Mouse (Mus musculus): Measurements from ENCODE around the gene Decr2.
"Not testable (repeated sequence)": the region's sequence is repeated elsewhere in the genome, so short reads cannot be mapped to it uniquely, and the experiment has no call there.

The Decr2 gene

DNA sequence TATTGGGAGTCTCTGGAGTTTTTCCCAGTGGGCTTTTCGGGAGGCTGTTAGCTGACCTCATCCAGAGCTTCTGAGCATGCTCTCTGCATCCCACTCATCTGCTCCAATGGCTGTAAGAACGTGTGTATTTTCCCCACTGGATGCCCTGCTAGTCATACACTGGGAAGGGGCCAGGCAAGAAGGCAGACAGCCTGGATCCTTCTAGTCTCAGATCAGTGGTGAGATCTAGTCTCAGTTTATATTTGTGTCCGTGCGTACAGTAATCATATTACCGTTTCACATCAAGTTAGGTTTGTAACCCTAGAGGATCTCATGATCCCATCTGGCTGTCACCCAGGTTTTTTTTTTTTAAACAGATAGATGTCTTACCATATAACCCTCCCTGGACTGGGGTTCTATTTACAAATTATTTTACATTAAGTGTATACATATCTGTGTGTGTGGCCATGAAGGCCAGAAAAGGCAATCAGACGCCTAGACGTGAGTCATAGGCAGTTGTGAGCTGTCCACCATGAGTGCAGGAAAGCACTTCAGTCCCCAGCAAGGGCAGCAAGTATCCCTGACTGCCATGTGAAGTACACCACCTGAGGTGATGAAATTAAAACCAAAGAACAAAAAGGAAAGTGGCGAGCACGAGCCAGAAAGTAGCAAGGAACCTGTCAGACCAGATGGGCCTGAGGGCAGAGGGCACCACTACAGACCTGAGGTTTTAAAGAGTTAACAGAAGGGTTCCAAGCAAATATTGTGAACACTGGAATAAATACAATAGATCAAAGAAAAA lies 32.2 kb downstream of the Decr2 start:
- DNase-seq, result no peak

DNA sequence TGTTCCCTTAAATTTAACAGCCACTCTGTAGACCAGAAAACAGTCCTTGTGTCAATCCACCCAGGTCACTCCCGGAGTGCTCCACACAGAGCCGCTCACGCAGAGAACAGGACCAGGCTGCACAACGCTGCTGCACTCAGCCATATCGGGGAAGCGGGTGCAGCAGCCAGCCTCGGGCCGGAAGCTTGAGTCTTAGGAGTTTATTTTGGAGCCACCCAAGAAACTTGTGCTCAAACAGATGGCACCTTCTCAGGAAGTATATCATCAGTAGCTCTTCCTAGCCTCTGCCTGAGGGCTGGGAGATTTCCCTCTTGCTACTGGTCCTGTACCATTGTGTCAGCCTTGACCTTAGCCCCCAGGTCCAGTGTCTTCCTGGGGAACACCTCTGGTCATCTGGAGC lies 32.9 kb downstream of the Decr2 start:
- no peak for DNase-seq

DNA sequence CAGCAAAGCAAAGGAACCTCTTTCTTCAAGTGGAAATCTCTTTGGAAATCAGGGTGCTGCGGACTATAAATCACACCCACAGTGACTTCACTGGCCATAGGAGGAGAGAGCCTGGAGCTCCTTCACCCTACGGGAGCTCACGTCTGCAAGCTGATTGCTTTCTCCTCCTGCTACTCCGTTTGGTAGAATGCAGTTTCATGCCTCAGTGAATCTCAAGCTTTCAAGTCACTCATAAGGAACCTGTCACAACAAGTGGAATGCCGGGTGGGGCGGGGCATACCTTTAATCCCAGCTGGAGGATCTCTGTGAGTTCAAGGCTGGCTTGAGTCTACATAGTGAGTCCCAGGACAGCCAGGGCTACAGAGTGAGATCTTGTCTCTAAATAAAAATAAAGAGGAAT lies 35.0 kb downstream of the Decr2 start:
- no peak for DNase-seq

DNA sequence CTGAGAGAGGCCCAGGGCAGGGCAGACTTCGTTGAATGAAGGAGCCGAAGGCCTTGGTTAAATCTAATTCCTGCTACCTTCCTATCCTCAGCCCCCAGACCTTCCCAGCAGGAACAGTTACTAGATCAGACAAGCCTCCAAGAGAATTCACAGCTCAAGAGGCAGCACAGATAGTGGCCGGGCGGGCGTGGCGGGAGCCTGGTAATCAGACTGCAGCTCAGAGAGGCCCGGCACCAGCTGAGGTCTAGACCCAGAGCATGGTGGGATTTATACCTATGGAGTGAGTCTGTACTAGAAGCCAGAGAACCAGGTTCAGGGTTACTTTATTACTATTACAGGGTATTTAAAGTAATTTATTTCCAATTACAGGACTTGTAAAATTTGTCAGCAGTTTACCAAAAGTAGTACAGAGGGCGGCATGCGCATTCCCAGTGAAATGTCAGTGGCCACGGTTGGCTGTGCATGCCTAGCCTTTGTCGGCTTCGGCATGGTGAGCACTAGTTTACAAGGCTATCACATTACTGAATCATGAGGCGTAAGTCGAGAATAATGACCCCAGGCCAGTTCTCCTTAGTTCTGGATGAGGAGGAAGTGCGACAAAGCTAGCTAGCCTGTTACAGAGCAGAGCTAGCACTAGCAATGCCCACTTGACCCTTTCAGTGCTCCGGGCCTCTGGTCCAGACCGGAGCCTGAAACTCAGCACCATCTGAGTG lies 35.8 kb downstream of the Decr2 start:
- DNase-seq, result peak; percentile 39

DNA sequence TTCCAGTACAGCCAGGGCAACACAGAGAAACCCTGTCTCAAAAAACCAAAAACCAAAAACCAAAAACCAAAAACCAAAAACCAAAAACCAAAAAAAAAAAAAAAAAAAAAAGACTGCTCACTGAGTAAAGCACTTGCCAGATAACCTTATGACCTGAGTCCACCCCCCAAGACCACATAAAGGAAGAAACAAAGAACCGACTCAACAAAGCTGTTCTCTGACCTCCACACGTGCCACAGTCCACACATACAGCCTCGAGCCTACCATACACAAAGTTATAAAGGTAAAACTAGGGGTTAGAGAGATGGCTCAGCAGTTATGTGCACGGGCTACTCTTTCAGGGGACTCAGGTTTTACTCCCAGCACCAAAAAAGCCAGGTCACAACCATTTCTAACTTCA lies 37.4 kb downstream of the Decr2 start:
- no peak for DNase-seq

DNA sequence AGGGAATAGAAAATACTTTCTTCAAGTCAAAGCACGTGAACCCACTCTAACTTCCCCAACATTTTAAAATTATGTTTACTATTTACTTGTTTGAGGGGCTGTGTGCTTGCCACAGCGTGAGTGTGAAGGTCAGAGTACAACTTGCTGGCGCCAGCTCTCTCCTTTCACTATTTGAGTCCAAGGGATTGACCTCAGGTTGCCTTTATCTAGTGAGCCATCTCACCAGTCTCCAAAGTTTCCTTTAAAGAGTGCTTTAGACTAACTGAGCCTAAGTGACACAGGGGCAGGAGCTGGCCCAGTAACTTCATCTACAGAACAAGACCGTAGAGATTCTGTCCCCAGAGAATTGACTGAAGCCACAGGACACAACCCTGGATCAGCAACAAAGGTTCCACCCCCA lies 38.1 kb downstream of the Decr2 start:
- DNase-seq, result no peak

DNA sequence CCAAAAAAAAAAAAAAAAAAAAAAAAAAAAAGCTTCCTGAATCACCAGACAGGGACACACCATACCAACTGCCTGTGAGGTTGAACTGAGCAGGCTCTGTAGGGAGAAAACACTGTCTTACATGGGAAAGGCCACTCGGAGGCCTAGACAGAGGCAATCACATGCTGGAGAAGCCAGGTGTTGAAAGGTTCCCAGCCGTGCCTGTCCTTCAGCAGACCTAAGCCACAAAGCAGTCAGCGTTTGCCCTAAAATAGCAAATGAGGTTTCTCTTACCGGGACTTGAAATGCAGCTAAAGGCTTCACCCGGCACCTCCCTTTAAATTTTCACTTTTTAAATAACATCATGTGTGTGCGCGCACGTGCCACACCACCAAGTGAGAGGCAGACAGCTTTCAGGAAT lies 42.0 kb downstream of the Decr2 start:
- no peak for DNase-seq

DNA sequence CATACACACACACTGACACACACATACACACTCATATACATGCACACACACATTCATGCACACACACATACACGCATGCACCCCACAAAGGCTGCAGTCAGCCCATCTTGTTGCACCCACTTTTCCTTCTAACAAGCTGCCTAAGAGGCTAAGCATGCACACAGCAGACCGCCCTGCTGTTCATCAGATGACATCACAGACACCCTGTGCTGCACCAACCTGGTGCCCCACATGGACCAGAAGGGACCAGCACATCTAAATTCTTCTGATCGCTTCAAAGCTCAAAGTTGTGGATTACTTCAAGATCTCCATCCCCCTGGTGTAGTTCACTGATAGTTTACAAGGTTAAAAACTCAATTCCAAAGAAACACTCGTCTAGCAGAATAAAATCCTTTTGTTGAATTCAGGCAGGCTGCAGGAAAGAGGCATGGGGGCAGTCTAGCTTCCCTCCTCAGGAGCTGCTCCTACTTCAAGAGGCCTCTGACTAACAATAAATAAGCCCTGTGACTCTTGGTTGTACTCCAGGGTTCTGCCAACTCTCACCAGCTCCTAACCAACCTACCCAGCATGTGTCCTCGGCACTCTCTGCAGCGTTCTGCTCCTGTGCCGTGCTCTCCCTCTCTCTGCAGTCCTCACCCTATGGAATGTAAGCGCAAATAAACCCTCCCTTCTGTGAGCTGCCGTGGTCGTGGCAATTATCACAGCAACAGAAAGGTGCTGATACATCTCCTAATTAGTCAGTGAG lies 43.7 kb downstream of the Decr2 start:
- DNase-seq, result no peak

DNA sequence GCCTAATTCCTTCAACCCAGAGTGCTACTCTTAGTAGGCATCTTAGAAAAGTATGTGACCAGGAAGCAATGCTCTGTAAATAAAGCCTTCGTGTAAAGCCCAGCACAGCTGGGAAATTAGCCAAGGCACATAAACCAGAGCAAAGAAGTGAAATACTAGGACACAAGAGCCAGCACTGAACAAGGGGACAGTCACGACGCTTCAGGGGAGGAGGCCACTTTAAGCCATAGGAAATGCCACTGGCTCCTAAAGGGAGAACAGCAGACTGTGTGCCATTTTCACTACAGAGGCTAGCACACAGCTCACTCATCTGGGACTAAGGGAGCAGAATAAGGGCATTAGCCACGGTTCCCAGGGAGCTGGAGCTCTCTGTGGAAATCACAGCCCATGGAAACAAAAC lies 44.9 kb downstream of the Decr2 start:
- DNase-seq, result peak; percentile 3

DNA sequence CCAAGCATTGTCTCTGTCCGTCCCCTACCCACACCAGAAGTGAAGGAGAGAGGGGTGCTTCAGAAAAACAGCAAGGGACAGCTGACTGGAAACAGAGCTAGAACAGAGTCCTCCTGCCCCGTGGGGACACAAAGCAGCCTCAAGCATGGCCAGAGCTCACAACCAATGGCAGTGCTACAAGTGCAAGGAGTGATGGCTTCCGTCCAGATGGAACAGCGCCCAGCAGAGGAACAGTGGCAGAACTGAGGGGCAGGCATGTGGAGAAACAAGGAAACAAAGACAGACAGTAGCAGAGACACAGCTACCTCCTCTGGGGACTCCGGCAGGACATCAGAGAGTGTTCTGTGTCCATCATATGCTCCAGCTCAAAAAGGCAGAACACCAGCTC lies 46.9 kb downstream of the Decr2 start:
- DNase-seq, result no peak

DNA sequence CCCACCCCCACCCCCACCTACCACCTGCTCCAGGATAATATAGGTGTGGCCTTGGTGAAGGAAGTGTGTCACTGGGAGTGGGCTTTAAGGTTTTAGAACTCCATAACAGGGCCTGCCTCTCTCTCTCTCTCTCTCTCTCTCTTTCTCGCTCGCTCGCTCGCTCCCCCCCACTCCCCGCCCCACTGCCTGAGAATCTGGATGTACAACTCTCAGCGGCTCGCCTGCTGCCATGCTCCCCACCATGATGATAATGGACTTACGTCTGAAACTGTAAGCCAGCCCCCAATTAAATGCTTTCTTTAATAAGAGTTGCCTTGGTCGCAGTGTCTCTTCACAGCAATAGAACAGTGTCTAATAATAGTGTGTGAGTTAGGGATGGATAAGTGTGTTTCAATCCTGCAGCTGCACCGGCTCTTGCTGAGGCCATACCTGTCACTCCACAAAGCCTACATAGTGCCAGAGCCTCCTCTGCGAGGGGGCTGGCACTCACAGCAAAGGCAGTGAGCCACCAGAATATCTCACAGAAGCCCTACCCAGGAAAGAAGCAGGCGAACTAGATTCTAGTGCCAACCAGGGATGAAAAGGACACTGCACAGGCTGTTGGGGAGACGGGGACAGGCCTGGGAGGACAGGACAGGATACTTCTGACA lies 47.4 kb downstream of the Decr2 start:
- no peak for DNase-seq

DNA sequence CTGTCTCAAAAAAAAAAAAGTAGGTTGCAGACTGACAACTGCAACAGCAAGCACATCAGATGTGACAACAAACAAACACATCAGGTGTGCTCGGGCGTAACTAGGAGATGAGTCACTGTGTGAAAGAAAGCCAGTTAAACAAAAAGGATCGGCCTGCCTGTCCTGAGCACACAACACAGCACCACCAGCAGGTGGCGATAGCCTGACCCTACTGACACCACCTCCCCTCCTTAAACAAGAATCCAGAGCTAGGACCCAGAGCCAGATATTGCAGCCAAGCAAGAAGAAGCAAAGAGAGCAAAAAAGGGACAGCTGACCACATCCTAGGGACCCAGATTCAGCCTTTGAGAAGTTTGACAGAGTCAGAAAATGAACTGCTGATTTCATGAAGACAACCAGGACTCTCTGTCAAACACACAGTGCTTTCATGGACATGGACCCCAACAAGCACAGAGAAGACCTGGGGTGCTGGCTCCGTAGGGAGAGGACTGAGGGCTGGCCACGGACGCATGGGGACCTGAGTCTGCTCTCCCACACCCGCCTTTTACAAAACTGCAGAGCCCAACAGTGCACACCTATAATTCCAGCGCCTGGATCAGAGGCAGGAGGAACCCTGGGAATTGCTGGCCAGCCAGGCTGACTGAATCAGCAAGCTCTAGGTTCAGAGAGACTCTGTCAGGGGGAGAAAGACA lies 48.9 kb downstream of the Decr2 start:
- DNase-seq, result peak; percentile 74

DNA sequence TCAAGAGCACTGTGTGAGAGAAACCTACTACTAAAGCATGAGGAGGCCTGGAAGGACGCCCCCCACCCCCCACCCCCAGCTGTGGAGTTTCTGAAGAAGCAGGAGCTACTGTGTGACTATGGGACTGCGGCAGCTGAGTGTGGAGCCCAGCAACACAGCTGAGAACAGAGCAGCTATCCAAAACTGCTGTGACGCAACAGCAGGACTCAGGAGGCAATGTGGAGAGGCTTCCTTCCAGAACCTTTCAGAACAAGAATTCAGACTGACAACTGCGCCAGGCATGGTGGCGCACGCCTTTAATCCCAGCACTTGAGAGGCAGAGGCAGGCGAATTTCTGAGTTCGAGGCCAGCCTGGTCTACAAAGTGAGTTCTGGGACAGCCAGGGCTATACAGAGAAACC lies 49.4 kb downstream of the Decr2 start:
- not testable (repeated sequence) for DNase-seq

DNA sequence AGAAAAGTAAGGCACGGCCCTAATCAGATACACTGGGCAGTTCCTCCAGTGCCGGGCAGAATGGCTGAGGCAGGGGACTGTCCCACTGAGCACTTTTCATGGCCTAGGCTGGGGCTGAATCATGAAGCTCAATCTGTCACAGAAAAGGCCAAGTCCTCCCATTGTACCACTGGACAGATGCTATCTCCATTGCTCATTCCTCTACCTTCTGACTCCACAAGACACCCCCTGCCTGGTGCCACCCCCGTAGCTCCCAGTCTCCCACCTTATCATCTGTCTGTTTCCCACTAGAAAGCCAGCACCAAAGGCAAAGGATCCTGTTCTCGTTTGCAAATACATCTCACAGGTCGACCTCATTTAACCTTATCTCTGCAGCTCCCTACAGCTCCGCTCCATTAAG lies 58.1 kb downstream of the Decr2 start:
- no peak for DNase-seq

DNA sequence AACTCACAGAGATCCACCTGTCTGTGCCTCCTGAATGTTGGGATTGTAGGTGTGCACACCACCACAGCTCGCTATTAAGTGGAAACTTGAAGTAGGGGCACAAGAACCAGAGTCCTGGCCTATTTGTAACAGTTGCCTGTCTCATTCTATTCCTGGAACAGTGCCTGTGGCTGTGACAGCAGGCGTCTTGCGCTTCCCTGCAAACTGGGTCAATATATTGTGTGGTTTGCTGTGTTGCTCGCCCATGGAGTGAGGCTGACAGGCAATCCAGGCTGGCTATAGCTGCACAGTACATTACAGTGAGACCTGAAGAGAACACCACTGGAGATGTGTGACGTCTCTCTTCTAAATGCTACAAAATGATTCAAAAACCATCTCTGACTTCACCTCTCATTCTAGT lies 58.6 kb downstream of the Decr2 start:
- DNase-seq, result no peak

Measured in embryo, embryonic 11 days (tissue).